Comparison of ENCODE assay signal across 9 mouse cellular contexts in genomic region chr9:117873172-117873571, GRCm38 (mm10).
DNase-seq lines count a peak whose midpoint lies in the region; ATAC-seq lines count a peak whose summit lies in the region.
"Had no signal": no experiment of that assay in that cellular context is flagged by ENCODE, and none has a peak within 500 bp of the region (broad histone marks: within the 10 kb centered on the region; RNA-seq: fewer than 3 reads in every experiment).

No protein-coding gene starts in this region.

- no peak overlapping the region for H3K9ac ChIP-seq in heart, embryonic 16.5 days (ENCODE audit: low read length)
- no peak overlapping the region for H3K9ac ChIP-seq in embryonic facial prominence, embryonic 11.5 days (replicated peaks; ENCODE audit: low read length)
- H3K9ac ChIP-seq in hindbrain, embryonic 13.5 days = peak overlapping the region; percentile 86
- H3K9ac ChIP-seq in midbrain, embryonic 16.5 days (ENCODE audit: low read depth, low read length) = peak overlapping the region; percentile 92

- 25% methylated on average over 8 of the region's 8 CpGs for WGBS in heart, embryonic 16.5 days
- 19% methylated on average over 8 of the region's 8 CpGs for WGBS in embryonic facial prominence, embryonic 11.5 days
- 34% methylated on average over 8 of the region's 8 CpGs for WGBS in hindbrain, embryonic 13.5 days
- 35% methylated on average over 8 of the region's 8 CpGs for WGBS in midbrain, embryonic 16.5 days

- peaks cover 53% of the 10 kb centered on the region for H3K27me3 ChIP-seq in heart, embryonic 16.5 days (ENCODE audit: control insufficient read depth, insufficient read depth, low read length)
- H3K27me3 ChIP-seq in embryonic facial prominence, embryonic 11.5 days (ENCODE audit: control insufficient read depth, insufficient read depth, low read length) = peaks cover 13% of the 10 kb centered on the region
- peaks cover 15% of the 10 kb centered on the region for H3K27me3 ChIP-seq in hindbrain, embryonic 13.5 days
- H3K27me3 ChIP-seq in midbrain, embryonic 16.5 days (ENCODE audit: control insufficient read depth, insufficient read depth, low read depth, low read length) = 0 out of 2 replicates have a peak, but pooled peaks cover 3% of the 10 kb centered on the region
- H3K27me3 ChIP-seq: CH12.LX had no signal

- no peaks in the 10 kb centered on the region for H3K9me3 ChIP-seq in heart, embryonic 16.5 days (replicated peaks; ENCODE audit: control insufficient read depth, low read length)
- no peaks in the 10 kb centered on the region for H3K9me3 ChIP-seq in embryonic facial prominence, embryonic 11.5 days (replicated peaks; ENCODE audit: control insufficient read depth, low read length)
- no peaks in the 10 kb centered on the region for H3K9me3 ChIP-seq in hindbrain, embryonic 13.5 days
- no peaks in the 10 kb centered on the region for H3K9me3 ChIP-seq in midbrain, embryonic 16.5 days (replicated peaks; ENCODE audit: control insufficient read depth, low read length, poor library complexity, severe bottlenecking)

- H3K4me3 ChIP-seq in heart, embryonic 16.5 days (ENCODE audit: low read length) = peak overlapping the region; percentile 60
- no peak overlapping the region; the same call in 1 of the 2 replicates for H3K4me3 ChIP-seq in embryonic facial prominence, embryonic 11.5 days (ENCODE audit: low read depth, low read length)
- peak overlapping the region; percentile 66 for H3K4me3 ChIP-seq in hindbrain, embryonic 13.5 days
- peak overlapping the region; percentile 80 for H3K4me3 ChIP-seq in midbrain, embryonic 16.5 days (ENCODE audit: low read depth, low read length)

- no peak for DNase-seq in heart, postnatal 4 days
- no peak for DNase-seq in embryonic facial prominence, embryonic 11.5 days (ENCODE audit: low spot score)
- no peak for DNase-seq in Muller cell, postnatal 12 days (ENCODE audit: inconsistent ontology term)
- DNase-seq in right cerebral cortex, postnatal 36 days (ENCODE audit: low spot score in 2 of 2) = no peak
- DNase-seq in adipocyte (ENCODE audit: low spot score) = no peak

- no peak overlapping the region for H3K27ac ChIP-seq in heart, embryonic 16.5 days (ENCODE audit: low read length)
- H3K27ac ChIP-seq in embryonic facial prominence, embryonic 11.5 days (replicated peaks; ENCODE audit: low read depth, low read length) = no peak overlapping the region
- peak overlapping the region; percentile 92 for H3K27ac ChIP-seq in hindbrain, embryonic 13.5 days
- peak overlapping the region; percentile 85 for H3K27ac ChIP-seq in midbrain, embryonic 16.5 days (ENCODE audit: low read length)

- ATAC-seq in heart, embryonic 16.5 days (replicated peaks; ENCODE audit: extremely low read depth, insufficient read depth, low FRiP score) = no peak
- no peak; the same call in 1 of the 2 replicates for ATAC-seq in embryonic facial prominence, embryonic 11.5 days (replicated peaks; ENCODE audit: insufficient number of reproducible peaks, low FRiP score, low TSS enrichment, low read depth)
- peak; percentile 25 for ATAC-seq in hindbrain, embryonic 13.5 days (ENCODE audit: low FRiP score)
- ATAC-seq in midbrain, embryonic 16.5 days = no peak

- peak overlapping the region; percentile 83 for H3K4me2 ChIP-seq in heart, embryonic 16.5 days (ENCODE audit: low read depth, low read length)
- H3K4me2 ChIP-seq in embryonic facial prominence, embryonic 11.5 days (ENCODE audit: low read depth, low read length) = peak overlapping the region; percentile 99
- peak overlapping the region; percentile 86 for H3K4me2 ChIP-seq in hindbrain, embryonic 13.5 days
- peak overlapping the region; percentile 80 for H3K4me2 ChIP-seq in midbrain, embryonic 16.5 days (ENCODE audit: low read length)

- H3K4me1 ChIP-seq in heart, embryonic 16.5 days (ENCODE audit: control insufficient read depth, insufficient read depth, low read length) = peaks cover 3% of the 10 kb centered on the region; the same call in 1 of the 2 replicates
- no peaks in the 10 kb centered on the region; the same call in none of the 2 replicates for H3K4me1 ChIP-seq in embryonic facial prominence, embryonic 11.5 days (ENCODE audit: control insufficient read depth, insufficient read depth, low read length)
- H3K4me1 ChIP-seq in hindbrain, embryonic 13.5 days (replicated peaks) = peaks cover 34% of the 10 kb centered on the region
- peaks cover 23% of the 10 kb centered on the region for H3K4me1 ChIP-seq in midbrain, embryonic 16.5 days (ENCODE audit: control insufficient read depth, insufficient read depth, low read length)

- H3K36me3 ChIP-seq in heart, embryonic 16.5 days (ENCODE audit: control insufficient read depth, insufficient read depth) = no peaks in the 10 kb centered on the region
- no peaks in the 10 kb centered on the region for H3K36me3 ChIP-seq in embryonic facial prominence, embryonic 11.5 days (replicated peaks; ENCODE audit: control insufficient read depth, insufficient read depth, low read depth, low read length)
- no peaks in the 10 kb centered on the region for H3K36me3 ChIP-seq in hindbrain, embryonic 13.5 days
- H3K36me3 ChIP-seq in midbrain, embryonic 16.5 days (ENCODE audit: control insufficient read depth, insufficient read depth, low read length) = no peaks in the 10 kb centered on the region

Comparison
In these comparisons a context has a peak if more than half of its experiments do, and no peak if none do; other contexts are left out.
1. H3K27ac ChIP-seq: peak in hindbrain, embryonic 13.5 days (single experiment) and midbrain, embryonic 16.5 days (single experiment); none in heart, embryonic 16.5 days (single experiment) and embryonic facial prominence, embryonic 11.5 days (single experiment).
2. H3K9ac ChIP-seq: peak in hindbrain, embryonic 13.5 days (single experiment) and midbrain, embryonic 16.5 days (single experiment); none in heart, embryonic 16.5 days (single experiment) and embryonic facial prominence, embryonic 11.5 days (single experiment).
3. Peak in every context shown above with its lines, with median percentiles within 50 percentile points of each other: H3K4me2 ChIP-seq.